In the genomic region with DNA sequence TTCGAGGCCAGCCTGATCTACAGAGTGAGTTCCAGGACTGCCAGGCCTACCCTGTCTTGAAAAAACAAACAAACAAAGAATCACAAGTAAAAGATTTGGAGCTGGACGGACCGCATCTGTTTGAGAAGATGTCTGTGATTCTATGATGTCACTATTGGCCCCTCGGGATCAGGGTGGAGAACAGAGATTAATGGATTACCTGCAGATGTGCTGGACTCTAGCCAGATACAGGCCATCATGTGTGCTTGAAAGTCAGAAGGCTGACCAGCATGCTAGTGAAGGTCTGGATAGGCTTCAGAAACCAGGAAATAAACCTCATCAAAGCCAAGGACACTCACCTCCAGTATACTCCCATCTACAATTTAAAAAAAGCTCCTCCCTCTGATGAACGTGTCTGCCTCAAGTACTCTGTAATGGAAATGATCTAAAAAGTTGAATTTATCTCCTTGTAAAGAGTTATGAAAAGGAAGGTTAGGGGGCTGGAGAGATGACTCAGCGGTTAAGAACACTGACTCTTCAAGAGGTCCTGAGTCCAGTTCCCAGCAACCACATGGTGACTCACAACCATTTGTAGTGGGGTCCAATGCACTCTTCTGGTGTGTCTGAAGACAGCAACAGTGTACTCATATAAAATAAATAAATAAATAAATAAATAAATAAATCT, we compare ENCODE assay signal across 17 mouse cellular contexts. TPM values are rescaled to one million over a fixed set of nuclear protein-coding genes. Genes with fewer than 3 reads are reported as not detected.
DNase-seq lines count a peak whose midpoint lies in the region; ATAC-seq and TF ChIP-seq lines count a peak whose summit lies in the region.
"Had no signal": no experiment of that assay in that cellular context is flagged by ENCODE, and none has a peak within 500 bp of the region (broad histone marks: within the 10 kb centered on the region; RNA-seq: fewer than 3 reads in every experiment).

No protein-coding gene starts in this region.

- H3K36me3 ChIP-seq in midbrain, embryonic 13.5 days: no peaks in the 10 kb centered on the region
- H3K36me3 ChIP-seq in midbrain, postnatal 0 days (ENCODE audit: insufficient read depth, low read length): no peaks in the 10 kb centered on the region
- no peaks in the 10 kb centered on the region for H3K36me3 ChIP-seq in intestine, embryonic 16.5 days (ENCODE audit: control insufficient read depth, insufficient read depth, low read length)
- H3K36me3 ChIP-seq in stomach, postnatal 0 days (ENCODE audit: control insufficient read depth, insufficient read depth, low read length): no peaks in the 10 kb centered on the region
- H3K36me3 ChIP-seq: lung, embryonic 15.5 days had no signal

- no peak overlapping the region for H3K4me3 ChIP-seq in midbrain, embryonic 13.5 days (replicated peaks)
- no peak overlapping the region for H3K4me3 ChIP-seq in midbrain, postnatal 0 days (ENCODE audit: low read depth, low read length)
- no peak overlapping the region for H3K4me3 ChIP-seq in intestine, embryonic 16.5 days (ENCODE audit: low read length)
- no peak overlapping the region for H3K4me3 ChIP-seq in stomach, postnatal 0 days (ENCODE audit: low read depth, low read length)
- H3K4me3 ChIP-seq: lung, embryonic 15.5 days had no signal

- peak; percentile 84 for DNase-seq in heart, adult 11 months
- no peak for DNase-seq in heart, postnatal 14 days
- no peak for DNase-seq in midbrain, postnatal 0 days (ENCODE audit: low spot score)
- no peak for DNase-seq in stomach, postnatal 0 days (ENCODE audit: low spot score)
- DNase-seq in thymus, postnatal 10 days (ENCODE audit: low spot score in 2 of 2): no peak

- no peak overlapping the region for H3K27ac ChIP-seq in midbrain, embryonic 13.5 days
- H3K27ac ChIP-seq in midbrain, postnatal 0 days (ENCODE audit: low read depth, low read length): no peak overlapping the region
- H3K27ac ChIP-seq in intestine, embryonic 16.5 days (ENCODE audit: low read length): no peak overlapping the region
- H3K27ac ChIP-seq in stomach, postnatal 0 days (replicated peaks): no peak overlapping the region
- H3K27ac ChIP-seq: lung, embryonic 15.5 days had no signal

- no peak overlapping the region for H3K9ac ChIP-seq in midbrain, embryonic 13.5 days (replicated peaks)
- H3K9ac ChIP-seq in midbrain, postnatal 0 days (replicated peaks; ENCODE audit: low read length, poor library complexity, severe bottlenecking): no peak overlapping the region
- no peak overlapping the region for H3K9ac ChIP-seq in intestine, embryonic 16.5 days (ENCODE audit: low read depth, low read length)
- no peak overlapping the region for H3K9ac ChIP-seq in stomach, postnatal 0 days (ENCODE audit: low read length)
- H3K9ac ChIP-seq: lung, embryonic 15.5 days had no signal

- TF ChIP-seq CTCF in midbrain, postnatal 0 days (IDR thresholded peaks at IDR 0.05): no peak
- no peak for TF ChIP-seq CTCF in stomach, postnatal 0 days (IDR thresholded peaks at IDR 0.05; ENCODE audit: low read depth)

- no peaks in the 10 kb centered on the region for H3K27me3 ChIP-seq in midbrain, embryonic 13.5 days
- no peaks in the 10 kb centered on the region for H3K27me3 ChIP-seq in midbrain, postnatal 0 days (ENCODE audit: insufficient read depth, low read length)
- H3K27me3 ChIP-seq in intestine, embryonic 16.5 days (replicated peaks; ENCODE audit: control insufficient read depth, insufficient read depth, low read length): no peaks in the 10 kb centered on the region
- no peaks in the 10 kb centered on the region for H3K27me3 ChIP-seq in stomach, postnatal 0 days (ENCODE audit: control insufficient read depth, insufficient read depth, low read length)
- H3K27me3 ChIP-seq: CH12.LX; lung, embryonic 15.5 days had no signal

- no peak for TF ChIP-seq EP300 in stomach, postnatal 0 days (optimal IDR thresholded peaks at IDR 0.05)

- H3K9me3 ChIP-seq in midbrain, embryonic 13.5 days: no peaks in the 10 kb centered on the region
- no peaks in the 10 kb centered on the region for H3K9me3 ChIP-seq in midbrain, postnatal 0 days (ENCODE audit: low read length)
- H3K9me3 ChIP-seq in intestine, embryonic 16.5 days (ENCODE audit: control insufficient read depth, low read length): no peaks in the 10 kb centered on the region
- no peaks in the 10 kb centered on the region for H3K9me3 ChIP-seq in stomach, postnatal 0 days (ENCODE audit: control insufficient read depth, low read length)
- H3K9me3 ChIP-seq: lung, embryonic 15.5 days had no signal

- no peak overlapping the region for H3K4me2 ChIP-seq in midbrain, embryonic 13.5 days (replicated peaks)
- no peak overlapping the region for H3K4me2 ChIP-seq in midbrain, postnatal 0 days (ENCODE audit: low read depth, low read length, poor library complexity, severe bottlenecking)
- H3K4me2 ChIP-seq in intestine, embryonic 16.5 days (ENCODE audit: low read depth, low read length): no peak overlapping the region
- H3K4me2 ChIP-seq in stomach, postnatal 0 days (replicated peaks; ENCODE audit: low read depth): no peak overlapping the region
- H3K4me2 ChIP-seq: lung, embryonic 15.5 days had no signal

- 80% methylated on average over 6 of the region's 6 CpGs for WGBS in midbrain, embryonic 13.5 days
- 78% methylated on average over 6 of the region's 6 CpGs for WGBS in midbrain, postnatal 0 days
- 62% methylated on average over 6 of the region's 6 CpGs for WGBS in intestine, embryonic 16.5 days
- 57% methylated on average over 6 of the region's 6 CpGs for WGBS in stomach, postnatal 0 days

- H3K4me1 ChIP-seq in midbrain, embryonic 13.5 days (replicated peaks): 0 out of 2 replicates have a peak, but pooled peaks cover 3% of the 10 kb centered on the region
- no peaks in the 10 kb centered on the region for H3K4me1 ChIP-seq in midbrain, postnatal 0 days (ENCODE audit: insufficient read depth, low read length)
- H3K4me1 ChIP-seq in intestine, embryonic 16.5 days (ENCODE audit: control insufficient read depth, insufficient read depth, low read length): 0 out of 2 replicates have a peak, but pooled peaks cover 5% of the 10 kb centered on the region
- no peaks in the 10 kb centered on the region for H3K4me1 ChIP-seq in stomach, postnatal 0 days (replicated peaks; ENCODE audit: control insufficient read depth, insufficient read depth)

- peak; percentile 24; the same call in 1 of the 2 replicates for ATAC-seq in midbrain, embryonic 13.5 days
- no peak for ATAC-seq in midbrain, postnatal 0 days (ENCODE audit: low FRiP score)
- 0 out of 2 replicates have a peak, but pooled peaks have one; percentile 26 for ATAC-seq in intestine, embryonic 16.5 days
- peak; percentile 20; the same call in 1 of the 2 replicates for ATAC-seq in stomach, postnatal 0 days (ENCODE audit: low FRiP score, low TSS enrichment)
- no peak for ATAC-seq in monocyte, adult 5-6 weeks (replicated peaks; ENCODE audit: insufficient number of reproducible peaks, low FRiP score, low TSS enrichment, poor library complexity, severe bottlenecking)
- ATAC-seq: midbrain, embryonic 16.5 days had no signal

- intact Hi-C loops in heart, postnatal 14 days (cut with DNase I): loop anchor here (5.0 kb wide), 2 partner anchors 148 to 228 kb away; a partner anchor contains a TSS

RNA-seq across cellular contexts. Expression of a gene that starts 5.3 kb away (rescaled TPM):
- 10 to 100 TPM; 79.3 to 82.2 TPM for total RNA-seq in heart, postnatal 14 days (2021)
- polyA plus RNA-seq in midbrain, embryonic 13.5 days (2015; fragmentation: Nextera tagmentation; extraction: Ambion mirVana): 9.8 and 10.9 TPM in 2 replicates
- 11.1 and 12.9 TPM in 2 replicates for total RNA-seq in midbrain, postnatal 0 days (2014; rRNA removed)
- polyA plus RNA-seq in midbrain, postnatal 0 days (2015; fragmentation: Nextera tagmentation; extraction: Ambion mirVana): 5.2 and 5.3 TPM in 2 replicates
- 24.9 and 25.2 TPM in 2 replicates for polyA plus RNA-seq in intestine, embryonic 16.5 days (2015; fragmentation: Nextera tagmentation; extraction: Ambion mirVana)
- polyA plus RNA-seq in stomach, postnatal 0 days (2015; fragmentation: Nextera tagmentation; extraction: Ambion mirVana): 15.5 and 17.0 TPM in 2 replicates
- 2.2 to 23.9 TPM (median 6.5 TPM) in 3 replicates for total RNA-seq in monocyte, adult 5-6 weeks (2017)

RNA-seq across cellular contexts. Expression of a gene that starts 8.8 kb away (rescaled TPM):
- under 1 TPM; 0.60 to 0.90 TPM for total RNA-seq in heart, postnatal 14 days (2021)
- polyA plus RNA-seq in midbrain, embryonic 13.5 days (2015; fragmentation: Nextera tagmentation; extraction: Ambion mirVana): 1.1 and 1.4 TPM in 2 replicates
- 2.5 and 4.4 TPM in 2 replicates for total RNA-seq in midbrain, postnatal 0 days (2014; rRNA removed)
- polyA plus RNA-seq in midbrain, postnatal 0 days (2015; fragmentation: Nextera tagmentation; extraction: Ambion mirVana): 1.2 and 2.5 TPM in 2 replicates
- polyA plus RNA-seq in intestine, embryonic 16.5 days (2015; fragmentation: Nextera tagmentation; extraction: Ambion mirVana): 2.2 and 2.8 TPM in 2 replicates
- 0.53 and 0.64 TPM in 2 replicates for polyA plus RNA-seq in stomach, postnatal 0 days (2015; fragmentation: Nextera tagmentation; extraction: Ambion mirVana)
- not detected in 3 replicates for total RNA-seq in monocyte, adult 5-6 weeks (2017)

RNA-seq across cellular contexts. Expression of a gene that starts 26.2 kb away (rescaled TPM):
- 10 to 100 TPM; 40.5 to 43.3 TPM for total RNA-seq in heart, postnatal 14 days (2021)
- 19.6 and 21.2 TPM in 2 replicates for polyA plus RNA-seq in midbrain, embryonic 13.5 days (2015; fragmentation: Nextera tagmentation; extraction: Ambion mirVana)
- total RNA-seq in midbrain, postnatal 0 days (2014; rRNA removed): 17.1 and 29.5 TPM in 2 replicates
- 21.4 and 23.0 TPM in 2 replicates for polyA plus RNA-seq in midbrain, postnatal 0 days (2015; fragmentation: Nextera tagmentation; extraction: Ambion mirVana)
- 36.1 and 40.1 TPM in 2 replicates for polyA plus RNA-seq in intestine, embryonic 16.5 days (2015; fragmentation: Nextera tagmentation; extraction: Ambion mirVana)
- 25.6 and 26.1 TPM in 2 replicates for polyA plus RNA-seq in stomach, postnatal 0 days (2015; fragmentation: Nextera tagmentation; extraction: Ambion mirVana)
- 5.1 to 9.0 TPM (median 7.3 TPM) in 3 replicates for total RNA-seq in monocyte, adult 5-6 weeks (2017)

RNA-seq across cellular contexts. Expression of a gene that starts 40.2 kb away (rescaled TPM):
- not detected for total RNA-seq in heart, postnatal 14 days (2021)
- 0.16 and 0.32 TPM in 2 replicates for polyA plus RNA-seq in midbrain, embryonic 13.5 days (2015; fragmentation: Nextera tagmentation; extraction: Ambion mirVana)
- total RNA-seq in midbrain, postnatal 0 days (2014; rRNA removed): 0.22 TPM in 1 of 2 replicates, not detected in the other
- 0.13 TPM in 1 of 2 replicates, not detected in the other for polyA plus RNA-seq in midbrain, postnatal 0 days (2015; fragmentation: Nextera tagmentation; extraction: Ambion mirVana)
- 0.06 TPM in 1 of 2 replicates, not detected in the other for polyA plus RNA-seq in intestine, embryonic 16.5 days (2015; fragmentation: Nextera tagmentation; extraction: Ambion mirVana)
- polyA plus RNA-seq in stomach, postnatal 0 days (2015; fragmentation: Nextera tagmentation; extraction: Ambion mirVana): not detected in 2 replicates
- total RNA-seq in monocyte, adult 5-6 weeks (2017): not detected in 3 replicates
- total RNA-seq: CH12.LX; heart, postnatal 36 days; left cerebral cortex, postnatal 10 days had no signal
- polyA plus RNA-seq: gonadal fat pad, adult 2 months; large intestine, adult 2 months; lung, embryonic 15.5 days; spleen, adult 2 months; thymus, postnatal 0 days had no signal

RNA-seq across cellular contexts. Expression of a gene that starts 46.5 kb away (rescaled TPM):
- total RNA-seq in heart, postnatal 14 days (2021): 10 to 100 TPM in 1 of 2 experiments, 1 to 10 TPM in 1; 6.6 to 11.1 TPM
- polyA plus RNA-seq in midbrain, embryonic 13.5 days (2015; fragmentation: Nextera tagmentation; extraction: Ambion mirVana): 27.7 and 28.6 TPM in 2 replicates
- 11.0 and 14.6 TPM in 2 replicates for total RNA-seq in midbrain, postnatal 0 days (2014; rRNA removed)
- 7.7 and 8.1 TPM in 2 replicates for polyA plus RNA-seq in midbrain, postnatal 0 days (2015; fragmentation: Nextera tagmentation; extraction: Ambion mirVana)
- polyA plus RNA-seq in intestine, embryonic 16.5 days (2015; fragmentation: Nextera tagmentation; extraction: Ambion mirVana): 29.0 and 33.3 TPM in 2 replicates
- 8.9 and 10.5 TPM in 2 replicates for polyA plus RNA-seq in stomach, postnatal 0 days (2015; fragmentation: Nextera tagmentation; extraction: Ambion mirVana)
- total RNA-seq in monocyte, adult 5-6 weeks (2017): 6.0 to 13.5 TPM (median 9.7 TPM) in 3 replicates

Comparison
In these comparisons a context has a peak if more than half of its experiments do, and no peak if none do; other contexts are left out.
1. ATAC-seq: peak in midbrain, embryonic 13.5 days (single experiment), intestine, embryonic 16.5 days (single experiment) and stomach, postnatal 0 days (single experiment); none in midbrain, postnatal 0 days (single experiment) and monocyte, adult 5-6 weeks (single experiment).